Comparison of ENCODE assay signal across 8 mouse cellular contexts in the genomic region with DNA sequence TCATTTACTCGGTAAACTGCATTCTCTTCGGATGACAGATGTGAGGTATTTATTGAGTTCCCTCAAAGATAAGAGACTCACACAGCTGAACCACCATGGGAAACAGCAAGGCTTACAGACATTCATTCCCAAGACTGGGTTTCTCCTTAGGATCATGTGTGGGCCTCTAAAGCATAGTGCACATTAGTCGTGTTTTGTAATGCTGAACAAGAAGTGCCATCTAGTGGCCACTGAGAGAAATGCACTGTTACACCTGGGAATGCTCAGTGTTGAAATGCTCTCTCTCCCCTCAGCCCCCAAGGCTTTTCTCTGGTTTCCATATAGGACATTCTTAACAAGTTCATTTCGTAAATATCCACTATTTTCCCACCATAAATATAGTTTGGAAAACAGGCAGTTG. TPM values are rescaled to one million over a fixed set of nuclear protein-coding genes. Genes with fewer than 3 reads are reported as not detected.
DNase-seq lines count a peak whose midpoint lies in the region; ATAC-seq lines count a peak whose summit lies in the region.

No protein-coding gene starts in this region.

- no peak overlapping the region for H3K4me3 ChIP-seq in embryonic facial prominence, embryonic 10.5 days
- no peak overlapping the region for H3K4me3 ChIP-seq in neural tube, embryonic 14.5 days (ENCODE audit: low read depth, low read length)

- no peak overlapping the region for H3K27ac ChIP-seq in embryonic facial prominence, embryonic 10.5 days (replicated peaks)
- H3K27ac ChIP-seq in neural tube, embryonic 14.5 days (ENCODE audit: low read depth, low read length) = no peak overlapping the region

- no peak overlapping the region for H3K4me2 ChIP-seq in neural tube, embryonic 14.5 days (ENCODE audit: low read depth, low read length)

- intact Hi-C loops in heart, postnatal 36 days (cut with DNase I) = loop anchor here (1.0 to 5.0 kb wide), 5 partner anchors 20 to 218 kb away; a partner anchor contains a TSS

- peak; percentile 54 for DNase-seq in adrenal gland, adult 2 months
- DNase-seq in embryonic facial prominence, embryonic 10.5 days (ENCODE audit: low spot score) = peak; percentile 57
- peak; percentile 64 to 71 for DNase-seq in heart, postnatal 36 days
- peak; percentile 58 to 76 for DNase-seq in kidney, postnatal 36 days
- DNase-seq in lung, adult 18-20 months = peak; percentile 38 to 67
- peak; percentile 46 for DNase-seq in yolk sac, embryonic 10.5 days (ENCODE audit: low spot score)

- 51% methylated on average over 4 of the region's 4 CpGs for WGBS in embryonic facial prominence, embryonic 10.5 days
- WGBS in neural tube, embryonic 14.5 days = 48% methylated on average over 4 of the region's 4 CpGs

- H3K4me1 ChIP-seq in embryonic facial prominence, embryonic 10.5 days = no peaks in the 10 kb centered on the region; the same call in 1 of the 2 replicates
- no peaks in the 10 kb centered on the region for H3K4me1 ChIP-seq in neural tube, embryonic 14.5 days (ENCODE audit: control insufficient read depth, insufficient read depth, low read length)

- no peak overlapping the region for H3K9ac ChIP-seq in neural tube, embryonic 14.5 days (replicated peaks; ENCODE audit: low read depth, low read length)

- no peaks in the 10 kb centered on the region for H3K27me3 ChIP-seq in embryonic facial prominence, embryonic 10.5 days (replicated peaks; ENCODE audit: low read depth, poor library complexity, severe bottlenecking)
- no peaks in the 10 kb centered on the region for H3K27me3 ChIP-seq in neural tube, embryonic 14.5 days (ENCODE audit: control insufficient read depth, insufficient read depth, low read length)

- peak; percentile 56 for ATAC-seq in CD4-positive, CD25-positive, alpha-beta regulatory T cell, adult 4 months
- peak; percentile 89 for ATAC-seq in neural tube, embryonic 14.5 days (ENCODE audit: low read depth)

- no peaks in the 10 kb centered on the region for H3K36me3 ChIP-seq in embryonic facial prominence, embryonic 10.5 days (replicated peaks)
- no peaks in the 10 kb centered on the region for H3K36me3 ChIP-seq in neural tube, embryonic 14.5 days (ENCODE audit: control insufficient read depth, insufficient read depth, low read length)

- H3K9me3 ChIP-seq in embryonic facial prominence, embryonic 10.5 days = no peaks in the 10 kb centered on the region
- no peaks in the 10 kb centered on the region for H3K9me3 ChIP-seq in neural tube, embryonic 14.5 days (ENCODE audit: control insufficient read depth, low read length)

RNA-seq across cellular contexts. Expression of a gene that starts 23.0 kb away (rescaled TPM):
- polyA plus RNA-seq in CD4-positive, CD25-positive, alpha-beta regulatory T cell, adult 4 months (2017; shearing (Covaris generic)) = 1 to 10 TPM; 5.0 to 5.9 TPM
- total RNA-seq in adrenal gland, adult 2 months (2021) = 10 to 100 TPM; 14.6 to 18.1 TPM
- polyA plus RNA-seq in adrenal gland, adult 2 months (2012; rRNA removed) = 8.9 TPM in 2 replicates
- 6.6 and 8.1 TPM in 2 replicates for polyA plus RNA-seq in embryonic facial prominence, embryonic 10.5 days (2016; fragmentation: Nextera tagmentation; extraction: Ambion mirVana)
- total RNA-seq in heart, postnatal 36 days (2021) = 10 to 100 TPM; 21.0 to 23.3 TPM
- 7.4 and 15.5 TPM in 2 replicates for polyA plus RNA-seq in neural tube, embryonic 14.5 days (2014; fragmentation: Nextera tagmentation; extraction: Ambion mirVana)
